Mouse (Mus musculus) C3H10T1/2 (cell line): Measurements from ENCODE around the gene Abca17. TPM values are rescaled to one million over a fixed set of nuclear protein-coding genes. Genes with fewer than 3 reads are reported as not detected.

Source experiments
- polyA plus RNA-seq, 2 experiments: library from polyadenylated mRNA; unstranded; fragments of >200 nt; fragmentation: generic; extraction: Trizol; gene quantifications; one replicate each; pipeline ENCODE4 v1.2.1; 2012; ENCODE audit warnings: missing spikeins in 2 of 2

Abca17 gene
- polyA plus RNA-seq, result under 1 TPM in 1 of 2 experiments, not detected in 1; 0.01 TPM

GRCm38 (mm10) chr17:24350926-24351759 is at the start of gene Abca17:
Gene Abca17 (minus strand): TSS chr17:24351068.

GRCm38 (mm10) chr17:24351760-24352357 is 991 bp upstream of the Abca17 start, which contains the start of gene Abca3:
Gene Abca3 (plus strand): TSS chr17:24351950.

GRCm38 (mm10) chr17:24251320-24252069 is 99.4 kb downstream of the Abca17 start, which contains the start of gene Ccnf:
Gene Ccnf (minus strand): TSS chr17:24251484.

GRCm38 (mm10) chr17:24220435-24221411 is 130.1 kb downstream of the Abca17 start, which contains the start of gene Tedc2:
Gene Tedc2 (minus strand): TSS chr17:24220851.

Other genes with a start within 250 kb of the Abca17 start
- gene Pdpk1, start 200.1 kb downstream of the Abca17 start, polyA plus RNA-seq, result 1 to 10 TPM in 1 of 2 experiments, under 1 TPM in 1; 0.56 to 6.5 TPM
- gene Amdhd2, start 187.3 kb downstream of the Abca17 start, polyA plus RNA-seq, result 10 to 100 TPM; 37.7 to 66.7 TPM
- gene Atp6v0c, start 181.4 kb downstream of the Abca17 start, polyA plus RNA-seq, result 100 to 1,000 TPM; 513 to 615 TPM
- 1 to 10 TPM in 1 of 2 experiments, under 1 TPM in 1; 0.42 to 4.6 TPM for gene Tbc1d24, start 145.5 kb downstream of the Abca17 start, polyA plus RNA-seq
- gene Ntn3, start 141.5 kb downstream of the Abca17 start, polyA plus RNA-seq, result 1 to 10 TPM in 1 of 2 experiments, under 1 TPM in 1; 0.22 to 1.1 TPM
- 1 to 10 TPM; 6.6 to 7.0 TPM for gene Tedc2, start 130.2 kb downstream of the Abca17 start, polyA plus RNA-seq
- 10 to 100 TPM; 28.1 to 29.1 TPM for gene Ccnf, start 99.6 kb downstream of the Abca17 start, polyA plus RNA-seq
- gene Abca3, start 882 bp upstream of the Abca17 start, polyA plus RNA-seq, result 10 to 100 TPM in 1 of 2 experiments, 1 to 10 TPM in 1; 2.9 to 15.9 TPM
- 10 to 100 TPM; 74.1 to 82.9 TPM for gene Rnps1, start 63.5 kb upstream of the Abca17 start, polyA plus RNA-seq
- 100 to 1,000 TPM in 1 of 2 experiments, 10 to 100 TPM in 1; 64.8 to 150 TPM for gene Eci1, start 75.6 kb upstream of the Abca17 start, polyA plus RNA-seq
- 1 to 10 TPM in 1 of 2 experiments, under 1 TPM in 1; 0.20 to 3.1 TPM for gene Dnase1l2, start 92.0 kb upstream of the Abca17 start, polyA plus RNA-seq
- gene E4f1, start 119.2 kb upstream of the Abca17 start, polyA plus RNA-seq, result 10 to 100 TPM in 1 of 2 experiments, 1 to 10 TPM in 1; 9.2 to 27.4 TPM
- gene Pgp, start 119.3 kb upstream of the Abca17 start, polyA plus RNA-seq, result 10 to 100 TPM; 31.3 to 84.9 TPM
- gene Bricd5, start 122.8 kb upstream of the Abca17 start, polyA plus RNA-seq, result under 1 TPM; 0.07 to 0.13 TPM
- gene Mlst8, start 128.0 kb upstream of the Abca17 start, polyA plus RNA-seq, result 10 to 100 TPM; 11.5 to 32.9 TPM
- under 1 TPM; 0.26 to 0.51 TPM for gene Caskin1, start 137.5 kb upstream of the Abca17 start, polyA plus RNA-seq
- 100 to 1,000 TPM in 1 of 2 experiments, 10 to 100 TPM in 1; 68.5 to 103 TPM for gene Traf7, start 176.9 kb upstream of the Abca17 start, polyA plus RNA-seq
- gene Rab26, start 183.1 kb upstream of the Abca17 start, polyA plus RNA-seq, result under 1 TPM; 0.11 to 0.22 TPM
- 10 to 100 TPM in 1 of 2 experiments, 1 to 10 TPM in 1; 6.9 to 98.9 TPM for gene Pkd1, start 198.8 kb upstream of the Abca17 start, polyA plus RNA-seq